Mouse (Mus musculus): ENCODE measurements around the gene Rogdi.

Gene Rogdi

GRCm38 (mm10) chr16:4984717-4985116, 28.6 kb downstream of the Rogdi start:
- DNase-seq = no peak

GRCm38 (mm10) chr16:4979755-4980380, 33.5 kb downstream of the Rogdi start:
- no peak for DNase-seq

- no peak for DNase-seq
These were observed 34.9 kb downstream of the Rogdi start for GRCm38 (mm10) chr16:4978275-4979051.

GRCm38 (mm10) chr16:4976180-4976579, 37.2 kb downstream of the Rogdi start:
- peak; percentile 83 for DNase-seq

GRCm38 (mm10) chr16:4974521-4974920, 38.8 kb downstream of the Rogdi start:
- peak; percentile 76 for DNase-seq

GRCm38 (mm10) chr16:4971626-4972025, 41.7 kb downstream of the Rogdi start:
- DNase-seq = no peak

- peak; percentile 9 for DNase-seq
These were observed 44.1 kb downstream of the Rogdi start for GRCm38 (mm10) chr16:4969055-4969843.

GRCm38 (mm10) chr16:4968426-4968825, 44.9 kb downstream of the Rogdi start:
- DNase-seq = no peak

DNA sequence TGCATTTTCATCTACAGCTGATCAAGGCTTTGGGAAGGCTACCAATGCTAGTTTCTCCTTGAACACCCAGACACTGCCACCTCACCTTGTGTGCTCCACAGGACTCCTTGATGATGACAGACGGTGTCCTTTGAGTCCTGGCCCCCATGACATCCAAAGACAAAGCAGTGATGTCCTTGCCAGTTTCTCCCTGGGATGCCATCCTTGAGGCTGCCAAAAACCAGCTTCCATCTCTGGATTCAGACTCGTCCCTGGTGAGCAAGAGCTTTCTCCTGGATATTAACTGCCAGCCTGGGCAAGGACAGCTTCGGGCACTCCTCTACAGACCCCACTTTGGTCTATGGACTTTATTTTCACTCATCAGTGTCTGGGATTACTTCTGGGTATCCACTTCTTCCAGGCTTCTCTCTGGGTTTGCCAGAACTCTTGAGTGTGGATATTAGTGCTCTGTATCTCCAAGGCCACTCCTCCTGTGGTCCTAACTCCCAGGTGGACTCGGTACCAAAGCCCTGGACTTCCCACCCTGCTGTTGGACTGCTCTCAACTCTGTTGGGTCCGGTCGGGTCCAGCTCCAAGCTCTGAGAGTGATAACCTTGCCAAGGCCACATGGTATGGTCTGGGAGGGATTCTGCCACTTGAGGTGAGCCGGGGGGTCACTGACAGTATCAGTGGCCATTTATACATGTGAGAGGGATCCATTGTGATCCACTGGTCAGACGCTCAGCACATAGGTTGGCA, 47.8 kb downstream of the Rogdi start:
- peak; percentile 76 for DNase-seq

GRCm38 (mm10) chr16:4964731-4965391, 48.5 kb downstream of the Rogdi start:
- DNase-seq = no peak

- peak; percentile 99 for DNase-seq
These were observed 49.3 kb downstream of the Rogdi start, which contains the start of gene Anks3 for GRCm38 (mm10) chr16:4963797-4964709. Anks3 (minus strand) TSS chr16:4964205.

DNA sequence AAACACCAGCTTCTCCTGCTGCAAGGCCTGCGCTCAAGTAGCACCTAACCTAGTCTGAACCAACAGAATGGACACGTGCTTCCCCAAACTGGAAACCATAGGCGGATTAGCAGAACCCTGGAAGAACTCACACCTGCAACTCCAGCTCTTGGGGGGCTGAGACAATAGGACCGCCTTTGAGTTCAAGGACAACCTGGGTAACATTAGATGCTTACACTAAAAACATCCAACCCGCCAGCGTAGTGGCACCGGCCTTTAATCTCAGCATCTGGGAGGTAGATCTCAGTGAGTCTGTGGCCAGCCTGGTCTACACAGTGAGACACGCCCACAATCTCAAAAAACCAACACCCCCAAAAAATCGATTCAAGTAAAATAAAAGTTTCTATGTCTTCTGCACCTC, 50.0 kb downstream of the Rogdi start:
- no peak for DNase-seq

GRCm38 (mm10) chr16:4960260-4960659, 53.1 kb downstream of the Rogdi start:
- no peak for DNase-seq
